Mouse (Mus musculus): ENCODE measurements at regions not wholly inside any gene's neighbourhood (a gene's known extent, or its start where the extent isn't known, plus 50 kb on each side); places are given as distances from the start of the nearest gene placed in this dataset.

- TF ChIP-seq CTCF (conservative IDR thresholded peaks at IDR 0.05; ENCODE audit: insufficient read depth, insufficient read length, low read depth, low read length) (no peak), POLR2A (IDR thresholded peaks at IDR 0.05; ENCODE audit: low read depth, low read length) (no peak)
Measured at GRCm38 (mm10) chr12:33775563-33776468, 152.4 kb upstream of the Ferd3l start.

Data from kidney, adult 2 months (tissue).